Comparison of ENCODE assay signal across 8 mouse cellular contexts in the genomic region with DNA sequence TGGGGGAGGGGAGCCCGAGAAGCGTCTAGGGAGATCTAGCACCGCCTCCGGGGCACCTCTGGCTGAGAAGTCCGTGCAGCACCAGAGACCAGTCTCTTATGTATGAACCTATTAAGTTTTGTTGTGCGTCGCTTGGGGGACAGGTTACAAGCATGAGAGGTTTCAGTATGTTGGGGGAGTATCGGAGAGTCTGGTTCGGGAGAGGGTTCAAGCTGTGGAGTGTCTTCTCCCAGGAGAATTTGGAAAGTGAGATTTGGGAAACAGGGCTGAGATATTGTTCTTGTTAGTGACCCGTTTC. TPM values are rescaled to one million over a fixed set of nuclear protein-coding genes. Genes with fewer than 3 reads are reported as not detected.
DNase-seq lines count a peak whose midpoint lies in the region; ATAC-seq and TF ChIP-seq lines count a peak whose summit lies in the region.

No protein-coding gene starts in this region.

- TF ChIP-seq EP300 in ES-Bruce4 (IDR thresholded peaks at IDR 0.05; ENCODE audit: insufficient read depth, low read depth, low read length) = no peak

- TF ChIP-seq POLR2A in ES-Bruce4 (IDR thresholded peaks at IDR 0.05; ENCODE audit: insufficient read depth, low read length) = no peak
- TF ChIP-seq POLR2A in small intestine, adult 2 months (IDR thresholded peaks at IDR 0.05; ENCODE audit: low read depth, low read length) = no peak

- H3K4me1 ChIP-seq in heart, embryonic 11.5 days (ENCODE audit: control insufficient read depth, insufficient read depth, low read length) = no peaks in the 10 kb centered on the region
- H3K4me1 ChIP-seq in ES-Bruce4 (ENCODE audit: control insufficient read depth, insufficient read depth, low read length) = no peaks in the 10 kb centered on the region
- peaks cover 20% of the 10 kb centered on the region for H3K4me1 ChIP-seq in forebrain, embryonic 12.5 days
- H3K4me1 ChIP-seq in limb, embryonic 15.5 days = peaks cover 15% of the 10 kb centered on the region; the same call in 1 of the 2 replicates
- H3K4me1 ChIP-seq in small intestine, adult 2 months (ENCODE audit: control insufficient read depth, insufficient read depth, insufficient read length, low read length) = no peaks in the 10 kb centered on the region; the same call in 1 of the 2 replicates

- intact Hi-C loops in gastrocnemius, postnatal 14 days (cut with DNase I; ENCODE audit: low total_unique reads) = loop anchor here (10.0 kb wide), 1 partner anchor 70 kb away; no protein-coding TSS in a partner anchor

- no peak overlapping the region for H3K27ac ChIP-seq in heart, embryonic 11.5 days (ENCODE audit: low read depth, low read length)
- H3K27ac ChIP-seq in ES-Bruce4 (ENCODE audit: insufficient read depth, low read length) = no peak overlapping the region
- H3K27ac ChIP-seq in forebrain, embryonic 12.5 days = no peak overlapping the region
- H3K27ac ChIP-seq in limb, embryonic 15.5 days = 0 out of 2 replicates have a peak overlapping the region, but pooled peaks have one; percentile 74
- no peak overlapping the region for H3K27ac ChIP-seq in small intestine, adult 2 months (ENCODE audit: insufficient read depth, low read depth, low read length)

- no peaks in the 10 kb centered on the region for H3K36me3 ChIP-seq in heart, embryonic 11.5 days (ENCODE audit: control insufficient read depth, insufficient read depth, low read length)
- H3K36me3 ChIP-seq in ES-Bruce4 (ENCODE audit: control insufficient read depth, insufficient read depth, low read length, poor library complexity, severe bottlenecking) = no peaks in the 10 kb centered on the region
- no peaks in the 10 kb centered on the region for H3K36me3 ChIP-seq in forebrain, embryonic 12.5 days (replicated peaks)
- no peaks in the 10 kb centered on the region for H3K36me3 ChIP-seq in limb, embryonic 15.5 days
- no peaks in the 10 kb centered on the region for H3K36me3 ChIP-seq in small intestine, adult 2 months (ENCODE audit: control insufficient read depth, insufficient read depth, low read length)

- H3K9ac ChIP-seq in heart, embryonic 11.5 days (ENCODE audit: low read depth, low read length) = peak overlapping the region; percentile 81
- peak overlapping the region; percentile 64; the same call in 1 of the 2 replicates for H3K9ac ChIP-seq in ES-Bruce4 (ENCODE audit: low read depth, poor library complexity, severe bottlenecking)
- H3K9ac ChIP-seq in forebrain, embryonic 12.5 days = peak overlapping the region; percentile 86
- peak overlapping the region; percentile 71 for H3K9ac ChIP-seq in limb, embryonic 15.5 days

- no peaks in the 10 kb centered on the region for H3K9me3 ChIP-seq in heart, embryonic 11.5 days (replicated peaks; ENCODE audit: control insufficient read depth, low read length)
- no peaks in the 10 kb centered on the region for H3K9me3 ChIP-seq in ES-Bruce4 (replicated peaks; ENCODE audit: control insufficient read depth, insufficient read depth, low read length, poor library complexity, severe bottlenecking)
- no peaks in the 10 kb centered on the region for H3K9me3 ChIP-seq in forebrain, embryonic 12.5 days
- no peaks in the 10 kb centered on the region for H3K9me3 ChIP-seq in limb, embryonic 15.5 days

- peak overlapping the region; percentile 87 for H3K4me2 ChIP-seq in heart, embryonic 11.5 days
- peak overlapping the region; percentile 78 for H3K4me2 ChIP-seq in forebrain, embryonic 12.5 days
- H3K4me2 ChIP-seq in limb, embryonic 15.5 days = peak overlapping the region; percentile 90

- 0 out of 2 replicates have a peak, but pooled peaks cover 4% of the 10 kb centered on the region for H3K27me3 ChIP-seq in heart, embryonic 11.5 days (ENCODE audit: control insufficient read depth, insufficient read depth, low read length)
- peaks cover 15% of the 10 kb centered on the region for H3K27me3 ChIP-seq in ES-Bruce4 (ENCODE audit: control insufficient read depth, insufficient read depth, low read length, poor library complexity, severe bottlenecking)
- H3K27me3 ChIP-seq in forebrain, embryonic 12.5 days = no peaks in the 10 kb centered on the region
- no peaks in the 10 kb centered on the region for H3K27me3 ChIP-seq in limb, embryonic 15.5 days
- peaks cover 9% of the 10 kb centered on the region for H3K27me3 ChIP-seq in small intestine, adult 2 months (ENCODE audit: control insufficient read depth, insufficient read depth, low read length)

- H3K4me3 ChIP-seq in heart, embryonic 11.5 days (ENCODE audit: low read depth, low read length) = peak overlapping the region; percentile 77
- H3K4me3 ChIP-seq in ES-Bruce4 (ENCODE audit: low read depth, low read length) = peak overlapping the region; percentile 64
- peak overlapping the region; percentile 75 for H3K4me3 ChIP-seq in forebrain, embryonic 12.5 days (replicated peaks)
- H3K4me3 ChIP-seq in limb, embryonic 15.5 days = peak overlapping the region; percentile 78
- H3K4me3 ChIP-seq in small intestine, adult 2 months (ENCODE audit: low read depth, low read length) = peak overlapping the region; percentile 66

- no peak for DNase-seq in heart, adult 8-10 months (ENCODE audit: low spot score)
- DNase-seq in cerebellum, postnatal 4 days (ENCODE audit: low spot score in 2 of 2) = no peak
- DNase-seq in gastrocnemius, postnatal 14 days = no peak

- no peak for TF ChIP-seq CTCF in ES-Bruce4 (IDR thresholded peaks at IDR 0.05; ENCODE audit: low read depth, low read length)
- no peak for TF ChIP-seq CTCF in small intestine, adult 2 months (IDR thresholded peaks at IDR 0.05; ENCODE audit: extremely low read depth, insufficient read length, insufficient replicate concordance, low read depth, low read length)

- 3% methylated on average over 10 of the region's 10 CpGs for WGBS in heart, embryonic 11.5 days (ENCODE audit: insufficient replicate concordance)
- 2% methylated on average over 10 of the region's 10 CpGs for whole genome bisulfite sequencing in forebrain, embryonic 12.5 days
- under 1% methylated on average over 10 of the region's 10 CpGs for WGBS in limb, embryonic 15.5 days
- 2% methylated on average over 10 of the region's 10 CpGs for WGBS in small intestine, adult 2 months

- no peak for ATAC-seq in heart, embryonic 11.5 days (replicated peaks; ENCODE audit: insufficient number of reproducible peaks, low FRiP score, low TSS enrichment)
- ATAC-seq in forebrain, embryonic 12.5 days (ENCODE audit: low FRiP score) = peak; percentile 51
- ATAC-seq in limb, embryonic 15.5 days (ENCODE audit: insufficient number of reproducible peaks, low FRiP score, low TSS enrichment, low read depth) = no peak

RNA-seq across cellular contexts. Expression of gene Rnf150, which starts 1.3 kb away (rescaled TPM):
- polyA plus RNA-seq in heart, embryonic 11.5 days (2014; fragmentation: Nextera tagmentation; extraction: Ambion mirVana) = 0.62 and 1.1 TPM in 2 replicates
- total RNA-seq in heart, adult 8-10 months (2022) = 10 to 100 TPM; 10.9 to 16.0 (median 12.9) TPM
- 0.35 and 0.46 TPM in 2 replicates for polyA plus RNA-seq in ES-Bruce4 (2011; ENCODE audit: insufficient read depth, insufficient read length, low read depth, missing spikeins)
- polyA plus RNA-seq in forebrain, embryonic 12.5 days (2016; fragmentation: Nextera tagmentation; extraction: Ambion mirVana) = 1.9 TPM in 2 replicates
- polyA plus RNA-seq in limb, embryonic 15.5 days (2015; fragmentation: Nextera tagmentation; extraction: Ambion mirVana) = 0.83 and 1.1 TPM in 2 replicates
- 0.27 and 0.32 TPM in 2 replicates for polyA plus RNA-seq in small intestine, adult 2 months (2012; rRNA removed)
- total RNA-seq in gastrocnemius, postnatal 14 days (2021) = 10 to 100 TPM; 12.1 to 13.1 TPM
